Mouse (Mus musculus): ENCODE data around the gene Ift20.

- TF ChIP-seq CTCF (IDR thresholded peaks at IDR 0.05; ENCODE audit: extremely low read depth, insufficient read depth, low read length) (no peak), POLR2A (IDR thresholded peaks at IDR 0.05; ENCODE audit: extremely low read depth, insufficient read depth, low read length) (no peak)
Observed at GRCm38 (mm10) chr11:78528714-78529113, 7.4 kb upstream of the Ift20 start.
